Mouse (Mus musculus): ENCODE measurements around the gene Ywhae.
"Not testable (repeated sequence)": the region's sequence is repeated elsewhere in the genome, so short reads cannot be mapped to it uniquely, and the experiment has no call there.

Gene Ywhae

DNA sequence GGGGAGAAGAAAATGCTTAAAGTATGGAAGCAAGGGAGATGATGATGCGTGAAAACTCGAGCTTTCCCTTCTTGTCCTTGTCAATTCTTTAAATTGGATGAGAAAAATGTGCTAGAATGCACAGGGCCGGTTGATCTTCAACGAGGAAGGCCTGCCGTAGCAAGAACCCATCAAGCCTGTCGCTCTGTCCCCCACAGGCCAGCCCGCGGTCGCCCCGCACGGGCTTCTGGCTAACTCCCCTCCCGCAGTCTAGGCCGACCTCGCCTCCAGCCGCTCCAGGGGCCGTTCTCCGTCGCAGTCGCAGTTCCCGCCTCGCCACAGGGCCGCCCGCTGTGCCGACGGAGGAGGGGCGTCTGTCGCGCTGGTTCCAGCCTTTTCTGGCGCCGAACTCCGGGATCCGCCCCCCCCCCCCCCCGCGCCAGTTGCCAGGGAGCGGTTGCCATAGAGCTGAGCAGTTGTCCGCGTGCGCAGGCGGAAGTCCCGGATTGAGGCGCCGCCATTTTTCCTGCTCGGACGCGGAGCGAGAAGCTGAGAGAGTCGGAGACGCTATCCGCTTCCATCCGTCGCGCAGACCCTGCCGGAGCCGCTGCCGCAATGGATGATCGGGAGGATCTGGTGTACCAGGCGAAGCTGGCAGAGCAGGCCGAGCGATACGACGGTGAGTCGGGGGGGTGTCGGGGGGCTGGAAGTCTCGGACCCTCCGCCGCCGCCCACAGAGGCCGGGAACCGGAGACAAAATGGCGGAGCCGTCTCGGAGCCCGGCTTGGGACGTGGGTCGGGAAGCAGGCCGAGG is at the start of gene Ywhae:
Gene Ywhae, plus strand, starts transcription at position 436 of the 793 bp plus-strand sequence.
- DNase-seq (ENCODE audit: low spot score): peak; percentile 85

- DNase-seq (ENCODE audit: low spot score): no peak
These were observed 48.2 kb upstream of the Ywhae start for GRCm38 (mm10) chr11:75684462-75684861.

DNA sequence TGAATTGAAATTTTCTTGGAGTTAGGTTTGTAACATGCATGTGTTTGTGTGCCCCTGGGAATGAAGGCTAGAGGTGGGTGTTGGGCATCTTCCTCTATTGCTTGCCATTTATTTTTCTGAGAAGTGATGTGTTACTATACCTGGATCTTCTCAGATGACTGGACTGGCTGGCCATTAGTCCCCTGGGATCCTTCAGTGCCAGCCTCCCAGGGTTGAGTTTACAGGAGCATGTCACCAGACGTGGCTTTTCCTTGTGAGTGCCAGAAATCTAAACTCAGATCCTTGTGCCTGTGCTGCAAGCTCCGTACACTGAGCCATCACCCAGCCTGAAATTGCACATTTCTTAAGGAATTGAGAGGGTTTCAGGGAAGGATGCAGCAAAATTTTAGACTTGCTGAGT is 47.7 kb upstream of the Ywhae start:
- no peak for DNase-seq (ENCODE audit: low spot score)

DNA sequence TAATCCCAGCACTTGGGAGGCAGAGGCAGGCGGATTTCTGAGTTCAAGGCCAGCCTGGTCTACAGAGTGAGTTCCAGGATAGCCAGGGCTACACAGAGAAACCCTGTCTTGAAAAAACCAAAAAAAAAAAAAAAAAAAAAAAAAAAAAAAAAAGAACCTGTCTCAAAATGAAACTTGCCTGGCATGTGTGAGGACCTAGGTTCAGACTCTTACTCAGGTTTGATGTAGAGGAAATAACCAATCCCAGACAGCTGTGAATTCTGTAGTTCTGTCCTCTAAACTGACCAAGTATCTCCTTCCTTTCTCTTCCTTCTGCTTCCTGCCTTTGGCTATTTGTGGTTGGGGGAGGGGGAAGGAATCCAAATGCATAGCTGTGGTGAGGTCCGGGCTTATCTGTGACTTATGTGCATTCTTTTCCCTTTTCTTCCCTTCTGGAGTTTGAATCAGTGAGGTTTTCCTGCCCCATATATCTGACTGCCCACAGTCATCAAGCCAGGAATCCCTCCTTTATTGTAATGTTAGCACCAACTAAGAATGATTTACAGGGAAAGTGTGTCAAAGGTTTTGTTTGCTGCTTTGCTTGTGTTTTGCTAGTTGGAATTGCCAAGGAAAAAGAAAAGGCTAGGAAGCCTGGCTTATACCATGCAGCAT is 45.2 kb upstream of the Ywhae start:
- DNase-seq (ENCODE audit: low spot score): no peak

DNA sequence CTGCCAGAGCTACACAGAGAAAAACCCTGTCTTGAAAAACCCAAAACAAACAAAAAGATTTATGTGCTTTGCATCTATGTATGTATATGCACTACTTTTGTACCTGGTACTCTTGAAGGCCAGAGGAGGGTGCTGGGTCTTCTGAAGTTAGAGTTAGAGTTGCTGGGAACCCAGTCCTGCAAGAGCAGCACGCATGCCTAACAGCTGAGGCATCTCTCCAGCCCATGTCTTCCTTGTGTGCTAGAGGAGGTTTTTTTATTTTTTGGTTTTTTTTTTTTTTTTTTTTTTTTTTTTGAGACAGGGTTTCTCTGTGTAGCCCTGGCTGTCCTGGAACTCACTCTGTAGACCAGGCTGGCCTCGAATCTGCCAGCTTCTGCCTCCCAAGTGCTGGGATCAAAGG is 44.5 kb upstream of the Ywhae start:
- DNase-seq (ENCODE audit: low spot score): no peak

- DNase-seq (ENCODE audit: low spot score): no peak
These were observed 42.7 kb upstream of the Ywhae start for GRCm38 (mm10) chr11:75689977-75690376.

GRCm38 (mm10) chr11:75691047-75691446 is 41.6 kb upstream of the Ywhae start:
- DNase-seq (ENCODE audit: low spot score): no peak

- no peak for DNase-seq (ENCODE audit: low spot score)
These were observed 39.1 kb upstream of the Ywhae start for GRCm38 (mm10) chr11:75693570-75693969.

- not testable (repeated sequence) for DNase-seq (ENCODE audit: low spot score)
These were observed 35.2 kb upstream of the Ywhae start for GRCm38 (mm10) chr11:75697464-75697863.

DNA sequence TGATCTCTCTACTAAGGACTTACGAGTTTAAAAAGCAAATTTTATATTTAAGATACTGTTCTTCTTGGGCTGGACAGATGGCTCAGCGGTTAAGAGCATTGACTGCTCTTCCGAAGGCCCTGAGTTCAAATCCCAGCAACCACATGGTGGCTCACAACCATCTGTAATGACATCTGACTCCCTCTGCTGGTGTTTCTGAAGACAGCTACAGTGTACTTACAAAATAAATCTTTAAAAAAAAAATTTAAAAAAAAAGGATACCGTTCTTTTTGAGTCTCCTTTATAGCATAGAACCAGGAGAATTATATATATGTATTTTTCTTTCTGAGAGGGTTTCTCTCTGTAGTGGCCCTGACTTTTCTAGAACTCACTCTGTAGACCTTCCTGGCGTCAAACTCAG is 32.1 kb upstream of the Ywhae start:
- no peak for DNase-seq (ENCODE audit: low spot score)

GRCm38 (mm10) chr11:75702761-75703160 is 29.9 kb upstream of the Ywhae start:
- DNase-seq (ENCODE audit: low spot score): no peak

- no peak for DNase-seq (ENCODE audit: low spot score)
These were observed 28.9 kb upstream of the Ywhae start for GRCm38 (mm10) chr11:75703748-75704147.

- DNase-seq (ENCODE audit: low spot score): no peak
These were observed 18.7 kb upstream of the Ywhae start for GRCm38 (mm10) chr11:75713949-75714348.

GRCm38 (mm10) chr11:75715556-75715955 is 17.1 kb upstream of the Ywhae start:
- no peak for DNase-seq (ENCODE audit: low spot score)

GRCm38 (mm10) chr11:75716661-75717325 is 15.9 kb upstream of the Ywhae start:
- DNase-seq (ENCODE audit: low spot score): no peak

- DNase-seq (ENCODE audit: low spot score): no peak
These were observed 10.3 kb upstream of the Ywhae start for GRCm38 (mm10) chr11:75722339-75722738.

DNA sequence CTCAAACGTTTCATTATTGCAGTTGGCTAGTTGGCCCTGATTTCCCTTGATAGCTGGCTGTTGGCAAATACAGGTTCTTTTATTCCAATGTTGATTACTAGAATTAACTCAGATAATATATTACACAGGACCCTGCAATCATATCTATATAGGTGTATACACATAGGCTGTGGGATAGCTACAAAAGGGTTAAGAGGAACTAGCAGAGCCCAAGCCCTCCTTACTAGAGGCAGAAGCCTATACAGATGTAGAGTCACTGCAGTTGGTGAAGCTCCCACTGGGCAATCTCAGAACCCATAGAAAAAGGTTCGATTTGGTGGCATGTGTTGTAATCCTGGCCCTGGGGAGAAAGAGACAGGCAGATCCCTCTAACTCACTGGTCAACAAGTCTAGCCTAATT is 5.5 kb upstream of the Ywhae start:
- no peak for DNase-seq (ENCODE audit: low spot score)

- DNase-seq (ENCODE audit: low spot score): not testable (repeated sequence)
These were observed 5.0 kb upstream of the Ywhae start for GRCm38 (mm10) chr11:75727659-75728058.

DNA sequence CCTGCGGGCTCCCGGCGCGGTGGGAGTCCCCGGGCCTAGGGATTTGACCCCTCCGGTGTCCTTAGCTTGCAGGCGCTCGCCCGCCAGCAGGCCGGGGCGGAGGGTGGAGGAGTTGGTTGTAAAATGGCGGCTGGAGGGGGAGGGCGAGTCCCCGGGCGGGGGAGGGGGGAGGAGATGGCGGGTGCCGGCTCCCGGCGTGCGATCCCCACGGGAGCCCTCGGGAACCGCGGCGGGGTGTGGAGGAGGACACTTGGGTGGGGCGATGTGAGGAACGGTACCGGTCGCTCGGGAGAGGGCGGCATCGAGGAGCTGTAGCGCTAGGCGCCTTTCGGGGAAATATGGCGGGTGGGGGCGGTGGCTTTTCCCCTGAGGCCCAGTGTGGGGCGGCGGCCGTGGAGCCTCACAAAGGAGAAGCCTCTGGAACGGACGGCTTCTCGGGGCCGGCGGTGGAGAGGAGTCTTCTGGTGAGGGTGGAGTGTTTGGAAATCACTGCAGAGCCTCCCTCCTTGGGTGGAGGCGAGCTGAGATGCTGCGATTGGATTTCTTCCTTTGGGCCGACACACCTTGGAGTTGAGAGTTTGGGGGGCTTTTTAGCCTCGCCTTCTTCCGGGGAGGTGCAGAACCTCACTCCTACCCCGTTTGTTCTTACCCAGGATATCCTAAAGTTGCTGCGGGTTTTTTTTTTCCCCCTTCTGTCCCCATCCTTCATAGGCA is 715 bp downstream of the Ywhae start:
- DNase-seq (ENCODE audit: low spot score): peak; percentile 81

- no peak for DNase-seq (ENCODE audit: low spot score)
These were observed 3.0 kb downstream of the Ywhae start for GRCm38 (mm10) chr11:75735462-75736252.

- no peak for DNase-seq (ENCODE audit: low spot score)
These were observed 4.3 kb downstream of the Ywhae start for GRCm38 (mm10) chr11:75736978-75737377.

All from ovary, postnatal 10 days (tissue).